Mouse (Mus musculus) kidney, embryonic 14.5 days (tissue): ENCODE measurements around the gene Lrrc4. TPM values are rescaled to one million over a fixed set of nuclear protein-coding genes. Genes with fewer than 3 reads are reported as not detected.
A peak's percentile ranks its signal among the peaks of the same experiment; 100 is the strongest.

ENCODE experiments used
- ATAC-seq: fragments of 200-750 bp; cut with Nextera tagmentation; 2 replicates; pipeline ENCODE4 v1.8.0; 2017; ENCODE audit warnings: moderate number of reproducible peaks, mild to moderate bottlenecking, moderate TSS enrichment, moderate library complexity; ENCODE audit not compliant: low FRiP score, low TSS enrichment
- H3K27ac ChIP-seq: fragments of 300-500 bp; sonication (generic); 2 replicates; pipeline ENCODE4 v1.5.1; 2014; ENCODE audit warnings: low read depth, mild to moderate bottlenecking, low read length, moderate library complexity, mixed read lengths
- H3K27me3 ChIP-seq: fragments of 300-500 bp; sonication (generic); 2 replicates; pipeline ENCODE4 v1.6.1; 2014; ENCODE audit warnings: mild to moderate bottlenecking, low read length; ENCODE audit not compliant: control insufficient read depth, insufficient read depth
- H3K36me3 ChIP-seq: fragments of 300-500 bp; sonication (generic); 2 replicates; pipeline ENCODE4 v1.6.1; 2014; ENCODE audit warnings: low read length, mixed read lengths; ENCODE audit not compliant: control insufficient read depth, insufficient read depth
- H3K4me1 ChIP-seq: fragments of 300-500 bp; sonication (generic); 2 replicates; pipeline ENCODE4 v1.6.1; 2014; ENCODE audit warnings: low read length, mixed read lengths; ENCODE audit not compliant: control insufficient read depth, insufficient read depth
- H3K4me2 ChIP-seq: fragments of 300-500 bp; sonication (generic); replicated peaks from 2 replicates; pipeline ENCODE4 v1.6.1; 2014; ENCODE audit warnings: low read depth, mild to moderate bottlenecking, low read length
- H3K4me3 ChIP-seq: fragments of 300-500 bp; sonication (generic); 2 replicates; pipeline ENCODE4 v1.5.1; 2014; ENCODE audit warnings: mild to moderate bottlenecking, low read length
- H3K9ac ChIP-seq: fragments of 300-500 bp; sonication (generic); 2 replicates; pipeline ENCODE4 v1.6.1; 2014; ENCODE audit warnings: low read depth, mild to moderate bottlenecking, low read length, moderate library complexity
- H3K9me3 ChIP-seq: fragments of 300-500 bp; sonication (generic); 2 replicates; pipeline ENCODE4 v1.6.1; 2016; ENCODE audit warnings: low read length; ENCODE audit not compliant: control insufficient read depth
- WGBS: fragments of 180-500 bp; shearing (Covaris S2); extraction: QIAGEN DNeasy Blood & Tissue Kit; methylation state at CpG from one replicate; pipeline ENCODE4 v1.1.7; 2014; 5-methylcytosine and 5-hydroxymethylcytosine counted together
- polyA plus RNA-seq: library from polyadenylated mRNA; unstranded; fragments of >200 nt; fragmentation: Nextera tagmentation; extraction: Ambion mirVana; gene quantifications from 2 replicates; pipeline ENCODE4 v1.2.1, GENCODE M21; 2014

Gene Lrrc4
- polyA plus RNA-seq, 1 experiment from 2014 or later, result 2.8 TPM

- H3K36me3 ChIP-seq, result peaks cover 21% of the 10 kb centered on the region; the same call in 1 of the 2 replicates
- no peak overlapping the region for H3K4me3 ChIP-seq
- H3K27me3 ChIP-seq, result no peaks in the 10 kb centered on the region
- H3K4me2 ChIP-seq, result no peak overlapping the region
- ATAC-seq, result no peak
- H3K4me1 ChIP-seq, result 0 out of 2 replicates have a peak, but pooled peaks cover 17% of the 10 kb centered on the region
- no peak overlapping the region for H3K9ac ChIP-seq
- no peaks in the 10 kb centered on the region for H3K9me3 ChIP-seq
- H3K27ac ChIP-seq, result no peak overlapping the region
- WGBS, result 84% methylated on average over 6 of the region's 6 CpGs
Measured at GRCm38 (mm10) chr6:28705384-28706107, 126.0 kb downstream of the Lrrc4 start.

- no peaks in the 10 kb centered on the region for H3K27me3 ChIP-seq
- 0 out of 2 replicates have a peak, but pooled peaks cover 13% of the 10 kb centered on the region for H3K4me1 ChIP-seq
- H3K9ac ChIP-seq, result no peak overlapping the region
- H3K9me3 ChIP-seq, result no peaks in the 10 kb centered on the region
- H3K4me2 ChIP-seq, result no peak overlapping the region
- 61% methylated on average over 6 of the region's 6 CpGs for WGBS
- peaks cover 21% of the 10 kb centered on the region; the same call in 1 of the 2 replicates for H3K36me3 ChIP-seq
- no peak overlapping the region for H3K27ac ChIP-seq
- no peak for ATAC-seq
- H3K4me3 ChIP-seq, result no peak overlapping the region
Measured at GRCm38 (mm10) chr6:28704612-28705011, 126.9 kb downstream of the Lrrc4 start.

- ATAC-seq, result no peak
- Histone ChIP-seq H3K4me3 (no peak overlapping the region), H3K27me3 (no peaks in the 10 kb centered on the region), H3K9me3 (no peaks in the 10 kb centered on the region), H3K27ac (no peak overlapping the region), H3K4me2 (no peak overlapping the region), H3K4me1 (no peaks in the 10 kb centered on the region), H3K36me3 (no peaks in the 10 kb centered on the region), H3K9ac (no peak overlapping the region)
- 83% methylated on average over 3 of the region's 3 CpGs for WGBS
Measured at GRCm38 (mm10) chr6:28697214-28697613, 134.3 kb downstream of the Lrrc4 start.

- no peaks in the 10 kb centered on the region for H3K4me1 ChIP-seq
- ATAC-seq, result no peak
- no peak overlapping the region for H3K4me2 ChIP-seq
- no peaks in the 10 kb centered on the region for H3K36me3 ChIP-seq
- H3K27me3 ChIP-seq, result no peaks in the 10 kb centered on the region
- no peak overlapping the region for H3K9ac ChIP-seq
- no peaks in the 10 kb centered on the region for H3K9me3 ChIP-seq
- H3K27ac ChIP-seq, result no peak overlapping the region
- no peak overlapping the region for H3K4me3 ChIP-seq
Measured at GRCm38 (mm10) chr6:28692659-28693058, 138.9 kb downstream of the Lrrc4 start.

GRCm38 (mm10) chr6:28687776-28688175, 143.8 kb downstream of the Lrrc4 start:
- WGBS, result 79% methylated on average over 5 of the region's 5 CpGs
- Histone ChIP-seq H3K27ac (no peak overlapping the region), H3K27me3 (no peaks in the 10 kb centered on the region), H3K36me3 (no peaks in the 10 kb centered on the region), H3K4me1 (0 out of 2 replicates have a peak, but pooled peaks cover 3% of the 10 kb centered on the region), H3K4me3 (no peak overlapping the region), H3K4me2 (no peak overlapping the region), H3K9me3 (no peaks in the 10 kb centered on the region), H3K9ac (no peak overlapping the region)
- no peak for ATAC-seq

GRCm38 (mm10) chr6:28685745-28686144, 145.8 kb downstream of the Lrrc4 start:
- peak; percentile 94 for ATAC-seq
- Histone ChIP-seq H3K27ac (no peak overlapping the region), H3K9ac (no peak overlapping the region), H3K9me3 (no peaks in the 10 kb centered on the region), H3K36me3 (no peaks in the 10 kb centered on the region), H3K4me2 (no peak overlapping the region), H3K4me3 (no peak overlapping the region), H3K4me1 (peaks cover 15% of the 10 kb centered on the region), H3K27me3 (no peaks in the 10 kb centered on the region)
- 52% methylated on average over 5 of the region's 5 CpGs for WGBS

GRCm38 (mm10) chr6:28685052-28685451, 146.5 kb downstream of the Lrrc4 start:
- Histone ChIP-seq H3K4me2 (no peak overlapping the region), H3K4me3 (no peak overlapping the region), H3K27me3 (no peaks in the 10 kb centered on the region), H3K27ac (no peak overlapping the region), H3K36me3 (no peaks in the 10 kb centered on the region), H3K4me1 (peaks cover 15% of the 10 kb centered on the region), H3K9me3 (no peaks in the 10 kb centered on the region), H3K9ac (no peak overlapping the region)
- no peak for ATAC-seq
- WGBS, result 40% methylated on average over 3 of the region's 3 CpGs

GRCm38 (mm10) chr6:28681521-28682457, 149.8 kb downstream of the Lrrc4 start:
- Histone ChIP-seq H3K27ac (no peak overlapping the region), H3K9me3 (no peaks in the 10 kb centered on the region), H3K36me3 (no peaks in the 10 kb centered on the region), H3K4me1 (peaks cover 15% of the 10 kb centered on the region), H3K27me3 (no peaks in the 10 kb centered on the region), H3K4me2 (no peak overlapping the region), H3K4me3 (no peak overlapping the region), H3K9ac (no peak overlapping the region)
- 73% methylated on average over 8 of the region's 8 CpGs for WGBS
- no peak for ATAC-seq

GRCm38 (mm10) chr6:28680537-28680936, 151.0 kb downstream of the Lrrc4 start:
- WGBS, result 79% methylated on average over 4 of the region's 4 CpGs
- Histone ChIP-seq H3K4me3 (no peak overlapping the region), H3K9me3 (no peaks in the 10 kb centered on the region), H3K27ac (no peak overlapping the region), H3K4me2 (no peak overlapping the region), H3K4me1 (peaks cover 14% of the 10 kb centered on the region), H3K9ac (no peak overlapping the region), H3K36me3 (no peaks in the 10 kb centered on the region), H3K27me3 (no peaks in the 10 kb centered on the region)
- ATAC-seq, result no peak
